Mouse (Mus musculus) adrenal gland, postnatal 25 days (tissue): ENCODE measurements around the gene Gnat2. TPM values are rescaled to one million over a fixed set of nuclear protein-coding genes. Genes with fewer than 3 reads are reported as not detected.

Experiments
- DNase-seq: peaks from one replicate; pipeline ENCODE4 v3.0.0; 2021; ENCODE audit warnings: mixed read lengths
- total RNA-seq: library from RNA; stranded (reverse); gene quantifications from 2 replicates; pipeline ENCODE4 v1.2.3, GENCODE M21; 2021

The Gnat2 gene
- total RNA-seq, 1 experiment from 2014 or later = 13.2 TPM

DNA sequence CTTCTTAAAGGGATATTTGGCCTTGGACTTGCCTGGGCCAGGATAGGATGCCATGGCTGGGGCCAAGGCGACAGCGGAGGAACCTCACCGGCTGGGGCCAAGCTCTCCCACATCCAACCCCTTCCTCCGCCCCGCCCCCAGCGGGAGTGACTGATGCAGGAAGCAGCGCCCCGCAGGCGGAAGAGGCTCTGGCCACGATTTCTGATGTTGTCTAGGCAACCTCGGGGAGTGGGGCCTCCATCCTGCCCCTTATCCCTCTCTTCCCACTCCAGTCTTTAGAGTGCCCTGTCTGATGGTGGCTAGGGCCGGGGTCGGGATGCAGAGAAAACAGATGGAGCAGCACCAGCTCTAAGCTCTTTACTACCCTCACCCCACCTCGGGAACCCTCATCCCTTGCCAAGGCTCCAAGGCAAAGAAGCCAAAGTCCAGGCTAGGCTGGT, 7.3 kb upstream of the Gnat2 start:
- DNase-seq = peak; percentile 99

DNA sequence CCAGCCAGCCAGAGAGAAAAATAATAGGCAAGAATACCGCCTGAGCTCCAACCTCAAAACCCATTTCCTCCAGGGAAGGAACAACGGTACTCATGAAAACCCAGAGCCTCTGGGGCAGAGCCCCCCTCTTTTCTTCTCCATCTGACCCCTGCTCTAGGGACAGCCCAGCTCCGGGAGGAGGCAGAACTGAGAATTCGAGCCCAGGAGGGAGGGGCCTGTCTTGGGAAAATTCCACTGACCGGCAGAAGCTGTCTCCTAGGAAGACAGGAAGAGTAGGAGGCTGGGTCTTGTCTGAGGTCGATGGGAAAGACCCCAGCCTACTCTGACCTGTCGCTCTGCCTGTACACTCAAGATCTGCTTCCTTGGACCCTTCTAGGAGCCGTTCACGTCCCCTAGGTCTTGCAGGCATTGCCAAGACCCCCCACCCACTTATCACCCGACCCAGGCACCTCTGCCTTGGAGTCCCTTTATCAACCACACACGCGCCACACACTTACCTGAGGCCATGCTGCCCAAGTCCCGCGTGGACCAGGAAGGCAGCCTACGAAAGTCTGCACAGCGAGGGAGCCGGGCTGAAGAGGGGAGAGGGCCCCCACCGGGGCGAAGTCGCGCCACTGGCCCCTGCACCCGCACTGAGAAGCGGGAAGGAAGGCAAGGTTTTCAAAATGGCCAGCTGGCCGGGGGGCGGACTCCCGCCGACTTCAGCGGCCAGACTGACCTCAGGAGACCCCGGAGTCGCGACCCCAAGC, 6.7 kb upstream of the Gnat2 start:
- DNase-seq = peak; percentile 87

DNA sequence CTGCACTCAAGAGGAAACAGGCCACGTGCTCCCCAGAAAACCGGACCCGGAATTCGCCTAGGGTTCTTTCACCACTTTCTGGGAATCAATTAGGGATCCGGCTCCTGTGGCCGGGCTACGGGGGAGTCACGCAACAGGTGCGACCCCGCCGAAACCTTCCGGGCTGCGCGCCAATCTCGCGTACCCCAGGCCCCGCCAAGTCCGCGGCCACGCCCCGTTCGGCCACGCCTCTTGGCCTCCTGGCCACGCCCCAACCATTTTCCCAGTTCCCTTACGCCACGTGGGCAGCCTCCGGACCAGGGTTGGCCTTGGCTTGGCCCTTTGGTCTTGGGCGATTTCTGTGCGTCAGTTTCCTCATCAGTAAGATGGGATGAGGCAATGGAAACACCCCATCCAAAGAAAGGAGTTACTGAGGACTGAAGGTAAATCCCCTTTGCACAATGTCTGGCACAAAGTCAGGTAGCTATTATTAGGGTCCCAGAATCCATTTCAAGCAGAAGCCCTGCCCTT, 6.1 kb upstream of the Gnat2 start, which contains the start of gene Ampd2:
Gene Ampd2, minus strand, starts transcription at position 182 of the 510 bp plus-strand sequence.
- DNase-seq = peak; percentile 95

DNA sequence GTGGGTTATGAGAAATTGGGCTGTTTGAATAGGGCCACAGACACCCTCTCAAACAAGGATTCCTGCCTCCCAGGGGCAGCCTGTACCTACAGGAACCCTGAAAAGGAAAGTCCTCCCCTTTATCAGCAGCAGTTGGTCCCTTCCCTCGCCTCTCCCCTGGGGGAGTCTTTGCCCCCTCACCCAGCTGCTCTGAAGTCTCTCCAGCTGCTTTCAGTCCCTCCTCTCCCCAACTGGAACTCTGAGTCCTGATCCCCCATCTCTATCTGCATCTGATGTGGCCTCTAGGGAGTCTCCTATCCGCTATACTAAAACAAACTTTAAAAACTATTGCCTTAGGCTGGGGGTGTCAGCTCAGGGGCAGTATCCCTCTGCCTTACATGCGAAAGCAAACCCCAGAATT, 5.3 kb upstream of the Gnat2 start:
- no peak for DNase-seq

DNA sequence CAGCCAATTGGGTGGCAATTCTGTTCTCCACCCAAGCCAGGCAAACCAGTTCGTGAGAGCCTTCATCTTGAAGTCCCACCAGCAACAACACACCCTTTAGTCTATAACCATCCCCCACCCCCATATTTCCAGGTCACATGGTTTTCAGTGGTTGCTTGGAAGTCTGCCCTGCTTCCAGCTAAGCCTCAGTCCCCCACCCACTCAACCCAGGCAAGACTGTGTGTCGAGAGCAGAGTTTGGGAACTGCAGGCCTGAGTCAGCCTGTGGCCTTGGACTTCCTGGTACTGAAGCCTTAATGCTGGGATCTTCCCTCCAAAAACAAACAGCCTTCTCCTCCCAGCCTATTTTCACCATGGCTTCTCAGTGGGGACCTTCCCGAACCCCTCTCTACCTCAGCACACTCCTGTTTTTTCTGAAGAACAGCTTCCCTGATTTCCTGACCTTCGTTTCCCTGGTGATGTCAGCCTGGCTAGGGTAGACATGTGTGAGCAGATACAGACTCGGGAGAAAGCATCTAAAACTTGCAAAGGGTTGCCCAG, 3.7 kb upstream of the Gnat2 start:
- peak; percentile 49 for DNase-seq

DNA sequence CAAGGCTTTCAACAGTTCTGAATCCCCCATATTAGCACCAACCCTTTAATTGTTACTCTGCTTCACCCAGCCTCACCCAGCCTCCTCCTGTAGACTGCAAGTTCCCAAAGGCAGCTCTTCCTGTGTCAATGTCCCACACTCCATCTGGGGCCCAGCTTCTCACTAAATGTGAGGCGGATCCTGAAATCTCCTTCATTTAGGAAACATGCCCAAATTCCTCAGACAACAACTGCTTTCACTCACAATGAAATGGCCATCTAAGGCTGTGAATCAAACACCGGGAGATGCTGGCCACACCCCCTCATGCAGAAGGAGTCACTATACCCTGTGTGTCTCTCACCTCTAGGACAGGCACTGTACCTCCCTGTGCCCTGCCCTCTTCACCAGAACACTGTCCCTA, 2.7 kb upstream of the Gnat2 start:
- no peak for DNase-seq

DNA sequence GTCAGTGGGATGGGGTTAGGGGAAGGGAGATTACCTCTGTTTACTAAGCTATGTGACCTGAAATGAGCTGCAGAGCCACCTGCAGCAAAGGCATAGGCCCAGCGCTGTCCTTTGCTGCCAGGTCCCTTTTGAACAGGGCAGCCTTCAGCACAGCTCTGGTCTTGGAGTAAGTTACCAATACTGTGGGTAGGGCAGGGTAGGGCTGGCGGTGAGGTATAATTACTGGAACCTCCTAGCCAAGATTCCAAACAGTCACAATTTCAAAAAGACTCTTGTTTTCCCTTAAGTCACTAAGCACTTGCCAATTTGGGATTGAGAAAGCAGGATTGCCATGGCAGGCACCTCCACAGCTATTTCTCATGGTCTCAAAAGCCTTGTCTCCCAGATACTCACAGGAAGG, 2.0 kb upstream of the Gnat2 start:
- DNase-seq = no peak

DNA sequence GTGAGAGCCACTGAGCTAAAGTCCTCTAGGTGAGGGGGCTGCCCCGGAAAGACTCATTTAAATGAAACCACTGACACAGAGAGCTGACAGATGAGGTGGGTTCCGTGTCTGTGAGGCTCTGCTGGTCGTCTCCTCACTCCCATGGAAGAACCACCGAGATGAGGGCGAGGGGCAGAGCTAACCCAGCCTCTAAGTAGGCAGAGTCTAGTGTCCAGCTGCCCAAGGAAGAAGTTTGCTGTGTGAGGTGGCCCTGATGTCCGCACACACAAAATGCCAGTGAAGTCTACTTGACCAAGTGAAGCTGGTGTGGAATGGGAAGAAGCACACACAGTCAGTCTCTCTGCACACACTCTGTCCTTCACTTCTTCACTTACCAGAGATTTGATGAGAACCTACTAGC, 559 bp upstream of the Gnat2 start:
- no peak for DNase-seq

DNA sequence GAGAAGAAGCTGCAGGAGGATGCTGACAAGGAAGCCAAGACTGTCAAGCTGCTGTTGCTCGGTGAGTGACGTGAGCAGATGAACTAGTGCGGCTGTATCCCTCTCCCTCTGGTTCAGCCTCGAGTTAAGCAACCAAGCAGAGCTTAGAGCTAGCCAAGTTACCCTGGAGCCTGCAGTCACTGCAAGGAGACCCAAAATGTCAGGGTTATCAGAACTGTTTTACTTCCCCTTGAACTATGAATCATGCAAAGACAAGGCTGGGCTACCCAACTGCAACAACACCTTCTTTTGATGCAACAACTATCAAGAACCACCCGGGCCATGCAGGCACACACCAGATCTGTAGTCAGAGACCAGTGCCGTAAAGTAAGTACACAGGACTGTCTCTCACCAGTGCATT, 717 bp downstream of the Gnat2 start:
- peak; percentile 58 for DNase-seq

DNA sequence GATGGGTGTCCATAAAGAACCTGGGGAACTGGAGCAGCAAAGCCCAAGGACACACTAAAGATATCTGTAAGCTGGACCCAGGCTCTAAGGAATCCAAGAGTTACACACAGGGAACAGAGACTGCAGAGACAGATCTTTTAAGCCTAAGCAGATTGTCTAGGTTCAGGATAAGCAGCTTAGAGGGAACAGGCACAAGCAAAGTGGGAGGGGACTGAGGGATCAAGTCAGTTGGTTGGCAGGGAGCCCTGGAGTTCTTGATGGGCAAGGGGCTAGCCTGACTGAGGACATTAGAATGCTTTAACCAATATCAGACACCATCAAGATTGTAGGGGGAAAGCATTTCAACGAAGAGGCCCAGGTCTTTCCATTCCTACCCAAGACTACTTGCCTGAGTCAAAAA, 1.6 kb downstream of the Gnat2 start:
- DNase-seq = no peak

DNA sequence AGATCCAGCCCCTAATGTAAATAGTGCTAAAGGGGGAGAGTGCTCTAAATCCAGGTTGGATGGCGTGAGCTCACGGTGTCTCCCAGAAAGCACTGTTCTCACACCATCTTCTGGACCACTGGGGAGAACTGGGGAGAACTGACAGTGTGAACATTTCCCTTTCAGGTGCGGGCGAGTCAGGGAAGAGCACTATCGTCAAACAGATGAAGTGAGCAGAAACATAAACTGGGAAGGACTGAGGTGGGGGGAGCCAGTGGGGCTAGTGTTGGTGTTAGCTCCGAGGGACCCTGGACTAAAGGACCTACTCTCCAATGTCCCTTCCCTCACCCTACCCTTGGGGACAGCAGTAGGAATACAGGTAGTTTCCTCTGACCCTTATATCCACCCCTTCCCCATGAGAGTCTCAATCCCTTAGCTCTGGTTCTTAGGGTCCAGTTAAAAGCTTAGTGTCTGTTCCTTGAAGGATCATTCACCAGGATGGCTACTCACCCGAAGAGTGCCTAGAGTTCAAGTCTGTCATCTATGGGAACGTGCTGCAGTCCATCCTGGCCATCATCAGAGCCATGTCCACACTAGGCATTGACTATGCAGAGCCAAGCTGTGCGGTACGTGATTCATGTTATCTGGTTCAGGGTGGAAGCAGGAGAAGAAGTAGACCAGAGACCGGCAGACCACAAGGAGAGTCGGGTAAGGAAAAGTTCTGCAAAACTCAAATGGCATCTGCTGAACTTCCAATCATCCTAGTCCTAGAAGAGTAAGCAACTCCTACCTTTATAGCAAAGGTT, 2.6 kb downstream of the Gnat2 start:
- DNase-seq = no peak

DNA sequence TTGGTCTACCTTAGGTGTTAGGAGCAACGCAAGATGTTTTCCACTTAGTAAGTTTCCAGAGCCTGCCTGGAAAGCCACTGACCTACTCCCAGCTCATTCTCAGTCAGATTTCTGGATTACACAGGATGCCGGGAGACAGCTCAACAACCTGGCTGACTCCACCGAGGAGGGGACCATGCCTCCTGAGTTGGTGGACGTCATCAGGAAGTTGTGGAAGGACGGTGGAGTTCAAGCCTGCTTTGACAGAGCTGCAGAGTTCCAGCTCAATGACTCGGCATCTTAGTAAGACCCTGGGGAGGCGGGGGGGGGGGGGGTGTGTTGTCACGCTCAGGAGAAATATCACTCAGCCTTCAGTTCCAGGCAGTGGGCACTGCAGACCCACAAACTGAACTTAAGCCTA, 3.6 kb downstream of the Gnat2 start:
- DNase-seq = no peak

DNA sequence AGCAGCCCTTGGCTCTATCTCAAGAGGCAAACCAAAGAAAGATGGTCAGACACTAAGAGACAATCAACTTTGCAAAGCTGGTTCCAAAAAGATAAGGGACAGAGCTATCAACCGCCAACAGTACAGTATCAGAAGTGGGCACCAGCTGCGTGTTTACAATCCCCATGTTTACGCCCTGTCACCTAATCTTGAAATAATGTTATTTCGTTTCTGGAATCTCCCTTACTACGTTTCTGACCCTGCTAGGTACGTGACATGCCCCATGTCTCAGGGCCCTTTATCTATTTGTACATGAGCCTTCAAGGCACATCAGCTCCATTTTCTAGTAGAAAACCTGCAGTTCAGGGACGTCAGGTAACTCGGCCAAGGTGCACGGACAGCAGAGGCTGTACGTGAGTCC, 4.1 kb downstream of the Gnat2 start:
- DNase-seq = no peak

DNA sequence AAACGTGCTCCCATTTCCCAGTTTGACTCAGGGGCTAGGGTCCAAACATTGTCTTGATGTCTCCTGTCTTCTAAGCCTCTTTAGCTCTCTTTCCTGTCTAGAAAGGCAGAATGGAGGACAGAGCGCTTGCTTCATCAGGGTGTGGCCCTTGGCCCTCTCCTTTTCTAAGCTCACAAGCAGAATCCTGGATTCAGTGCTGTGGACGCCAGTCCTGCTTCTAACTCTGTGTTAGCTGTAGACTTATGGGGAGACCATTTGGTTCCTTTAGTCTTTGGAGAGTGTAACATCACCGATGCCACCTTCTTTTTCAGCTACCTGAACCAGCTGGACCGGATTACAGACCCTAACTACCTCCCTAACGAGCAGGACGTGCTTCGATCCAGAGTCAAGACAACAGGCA, 5.1 kb downstream of the Gnat2 start:
- DNase-seq = no peak

DNA sequence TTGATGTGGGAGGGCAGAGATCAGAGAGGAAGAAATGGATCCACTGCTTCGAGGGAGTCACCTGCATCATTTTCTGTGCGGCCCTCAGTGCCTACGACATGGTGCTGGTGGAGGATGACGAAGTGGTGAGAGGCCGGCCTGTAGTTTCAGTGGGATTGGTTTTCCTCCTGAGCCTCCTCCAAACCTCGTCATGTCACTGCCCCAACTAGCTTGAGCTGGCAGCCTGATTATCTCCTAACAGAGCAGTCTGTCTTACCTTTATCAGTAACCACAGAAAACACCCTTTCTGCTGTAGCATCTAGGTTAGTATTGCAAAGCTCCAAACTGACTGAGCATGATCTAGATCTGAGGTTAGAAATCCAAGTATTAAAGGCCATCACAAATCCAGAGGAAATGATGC, 5.7 kb downstream of the Gnat2 start:
- DNase-seq = no peak

DNA sequence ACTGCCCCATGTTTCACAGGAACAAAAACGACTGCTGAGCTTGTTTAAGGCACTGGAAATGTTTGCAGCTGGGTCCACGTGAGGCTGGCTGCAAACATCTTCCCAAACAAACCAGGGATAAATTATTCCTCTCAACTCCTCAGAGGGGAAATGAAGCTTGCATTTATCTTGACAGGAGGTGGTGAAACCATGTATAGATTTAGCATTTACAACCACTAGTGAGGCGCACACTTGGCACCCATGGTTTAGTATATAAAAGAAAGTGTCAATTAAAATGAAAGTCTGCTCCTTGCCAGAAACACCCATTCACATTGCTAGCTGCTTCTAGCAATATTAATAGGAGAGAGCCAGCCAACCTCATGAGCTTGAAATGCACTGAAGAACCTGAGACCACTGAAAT, 9.0 kb downstream of the Gnat2 start:
- no peak for DNase-seq

DNA sequence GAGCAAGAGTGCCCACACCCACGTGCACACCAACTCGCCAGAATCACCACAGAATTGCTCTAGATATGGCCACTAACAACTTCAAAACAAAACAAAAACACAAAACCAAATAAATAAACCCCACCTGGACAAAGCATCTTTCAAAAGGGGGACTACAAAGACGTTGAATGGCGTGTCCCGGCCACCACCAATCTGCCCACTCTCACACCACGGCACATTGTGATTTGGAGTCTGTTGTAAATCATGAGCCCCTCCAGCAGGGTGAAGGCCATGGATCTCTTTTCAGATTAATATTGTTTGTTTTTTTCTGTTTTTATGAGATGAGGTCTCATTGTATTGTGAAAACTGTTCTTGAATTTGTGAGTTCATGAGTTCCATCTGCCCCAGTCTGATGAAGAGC, 9.5 kb downstream of the Gnat2 start:
- DNase-seq = no peak

DNA sequence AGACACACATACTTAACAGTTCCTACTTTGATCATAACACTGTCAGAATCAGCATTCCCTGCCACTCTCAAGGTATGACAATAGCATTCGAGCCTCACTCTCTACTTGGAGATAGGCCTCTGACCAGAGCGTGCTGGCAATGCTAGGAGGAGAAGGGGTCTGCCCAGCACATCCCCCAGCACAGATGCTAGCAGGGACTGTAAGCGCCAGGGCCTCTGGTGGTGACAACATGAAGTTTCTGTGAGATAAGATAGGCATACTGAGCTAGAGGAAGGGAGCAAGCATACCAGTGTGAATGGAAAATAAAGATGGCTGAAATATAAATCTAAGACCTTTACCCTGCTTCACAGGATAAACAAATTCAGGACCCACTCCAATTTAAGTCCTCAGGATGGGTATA, 12.7 kb downstream of the Gnat2 start:
- DNase-seq = no peak

DNA sequence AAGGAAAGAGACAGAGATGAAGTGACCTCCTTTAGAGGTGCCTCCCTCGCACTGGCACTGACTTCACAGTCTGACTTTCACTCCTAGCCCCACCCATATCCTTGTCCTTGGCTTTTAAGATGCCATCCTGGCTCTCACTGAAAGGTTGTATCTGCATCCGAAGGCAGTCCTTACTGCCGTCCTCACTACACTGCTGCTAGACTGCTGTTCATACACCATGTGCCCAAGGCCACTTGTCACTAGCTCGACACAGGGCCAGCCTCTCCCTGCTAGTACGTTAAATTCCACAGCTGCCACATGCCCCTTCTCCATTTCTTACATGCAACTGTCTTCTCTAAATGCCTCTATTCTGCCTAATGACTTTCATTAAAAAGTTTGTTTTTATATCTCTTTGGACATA, 18.7 kb downstream of the Gnat2 start:
- no peak for DNase-seq

DNA sequence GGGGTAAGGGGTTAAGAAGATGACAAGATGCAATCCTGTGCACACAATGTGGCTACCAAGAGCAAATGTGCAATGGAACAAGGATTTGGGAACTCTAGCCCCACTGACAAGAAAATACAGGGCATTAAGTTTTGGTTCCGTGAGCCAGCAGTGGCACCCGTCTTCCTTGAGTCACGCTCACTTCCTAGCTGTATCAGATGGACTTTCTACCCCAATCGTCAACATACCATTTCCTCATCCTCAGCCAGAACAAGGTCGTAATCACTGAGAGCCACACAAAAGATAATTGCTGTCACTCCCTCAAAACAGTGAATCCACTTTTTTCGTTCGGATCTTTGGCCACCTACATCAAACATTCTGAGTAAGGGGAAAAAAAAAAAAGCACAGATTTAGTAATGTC, 19.7 kb downstream of the Gnat2 start:
- DNase-seq = no peak

DNA sequence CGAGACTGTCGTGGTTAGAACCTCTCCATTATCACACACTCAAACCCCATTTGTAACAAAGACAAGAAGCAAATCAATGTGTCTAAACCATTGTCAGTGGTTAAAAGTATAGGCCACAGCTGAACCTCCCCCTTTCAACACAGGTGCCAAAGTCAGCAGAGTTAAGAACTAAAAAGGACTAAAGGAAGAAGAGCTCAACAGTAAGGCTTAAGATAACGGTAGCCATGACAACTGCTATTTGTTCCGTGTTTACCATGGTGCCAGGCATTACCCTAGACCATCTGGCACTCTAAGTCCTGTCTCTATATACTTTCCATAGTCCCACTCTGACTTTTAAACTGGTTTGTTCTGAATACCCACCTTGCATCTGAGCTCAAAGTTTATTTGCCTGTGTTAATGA, 20.1 kb downstream of the Gnat2 start:
- DNase-seq = no peak

DNA sequence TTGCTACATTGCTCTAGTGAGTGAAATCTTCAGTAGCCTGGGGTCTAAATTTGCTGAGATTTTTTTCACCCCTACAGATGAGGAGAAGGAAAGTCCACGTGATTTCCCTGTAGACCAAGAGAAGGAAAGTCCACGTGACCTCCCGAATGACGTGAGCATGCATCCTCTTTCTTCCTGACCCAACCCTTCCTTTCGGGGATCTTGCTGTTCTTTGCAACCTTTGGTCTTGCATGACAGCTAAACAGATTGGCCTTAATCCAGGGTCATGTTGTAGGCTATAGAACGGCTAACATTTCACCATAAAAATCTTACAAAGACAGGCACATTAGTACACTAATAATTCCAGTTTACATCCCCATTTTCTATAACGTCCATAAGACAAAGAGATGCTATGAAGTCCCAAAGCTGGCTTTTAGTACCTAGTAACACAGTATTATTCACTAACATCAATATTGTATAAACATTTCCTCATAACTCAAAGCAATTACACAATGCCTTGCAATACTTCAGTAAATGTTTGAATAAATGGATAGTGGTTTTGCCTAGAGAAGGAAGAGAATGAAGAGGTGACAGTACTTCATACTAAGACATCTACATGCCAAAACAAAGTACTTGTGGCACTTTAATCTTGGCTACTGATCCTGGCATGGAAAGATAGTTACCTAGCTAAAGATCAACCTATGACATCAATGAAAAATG, 21.2 kb downstream of the Gnat2 start:
- DNase-seq = no peak

DNA sequence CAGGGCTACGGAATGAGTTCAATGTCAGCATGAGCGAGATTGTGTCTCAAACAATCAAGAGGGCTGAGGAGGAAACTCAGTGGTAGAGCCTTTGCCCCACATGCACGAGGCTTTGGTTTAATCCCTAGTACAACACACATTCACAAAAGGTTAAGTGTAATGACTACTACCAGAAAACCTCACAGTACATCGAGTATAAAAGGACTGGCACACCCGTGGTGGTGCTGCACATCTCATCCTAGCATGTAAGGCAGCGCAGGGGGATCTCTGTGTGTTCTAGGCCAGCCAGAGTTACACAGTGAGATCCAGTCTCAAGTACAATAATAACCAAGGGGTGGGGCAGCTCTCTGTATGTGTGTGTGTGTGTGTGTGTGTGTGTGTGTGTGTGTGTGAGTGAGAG, 24.9 kb downstream of the Gnat2 start:
- DNase-seq = no peak
